Mouse (Mus musculus) lung, embryonic 14.5 days (tissue): ENCODE measurements around the gene Unc93a. TPM values are rescaled to one million over a fixed set of nuclear protein-coding genes. Genes with fewer than 3 reads are reported as not detected.
"Not testable (repeated sequence)": the region's sequence is repeated elsewhere in the genome, so short reads cannot be mapped to it uniquely, and the experiment has no call there.

Source experiments
- ATAC-seq: fragments of 200-750 bp; cut with Nextera tagmentation; 2 replicates; pipeline ENCODE4 v1.8.0; 2017; ENCODE audit warnings: mild to moderate bottlenecking, moderate TSS enrichment, moderate library complexity; ENCODE audit not compliant: insufficient read depth
- DNase-seq: peaks from one replicate; pipeline ENCODE4 v3.0.0-alpha.2; 2015
- H3K27ac ChIP-seq: fragments of 300-500 bp; sonication (generic); 2 replicates; pipeline ENCODE4 v1.5.1; 2014; ENCODE audit warnings: low read depth, mild to moderate bottlenecking, moderate library complexity
- H3K27me3 ChIP-seq: fragments of 300-500 bp; sonication (generic); 2 replicates; pipeline ENCODE4 v1.6.1; 2014; ENCODE audit warnings: low read length, control low read depth; ENCODE audit not compliant: insufficient read depth
- H3K36me3 ChIP-seq: fragments of 300-500 bp; sonication (generic); 2 replicates; pipeline ENCODE4 v1.6.1; 2014; ENCODE audit warnings: control low read depth; ENCODE audit not compliant: insufficient read depth
- H3K4me1 ChIP-seq: fragments of 300-500 bp; sonication (generic); 2 replicates; pipeline ENCODE4 v1.6.1; 2014; ENCODE audit warnings: antibody characterized with exemption, control low read depth; ENCODE audit not compliant: insufficient read depth
- H3K4me2 ChIP-seq: fragments of 300-500 bp; sonication (generic); 2 replicates; pipeline ENCODE4 v1.6.1; 2014; ENCODE audit warnings: mild to moderate bottlenecking
- H3K4me3 ChIP-seq: fragments of 300-500 bp; sonication (generic); 2 replicates; pipeline ENCODE4 v1.5.1; 2014; ENCODE audit warnings: low read depth, low read length
- H3K9ac ChIP-seq: fragments of 300-500 bp; sonication (generic); 2 replicates; pipeline ENCODE4 v1.6.1; 2014
- H3K9me3 ChIP-seq: fragments of 300-500 bp; sonication (generic); 2 replicates; pipeline ENCODE4 v1.6.1; 2016; ENCODE audit warnings: low read depth, low read length, control low read depth
- WGBS: fragments of 180-500 bp; shearing (Covaris S2); extraction: QIAGEN DNeasy Blood & Tissue Kit; methylation state at CpG from one replicate; pipeline ENCODE4 v1.1.7; 2014; 5-methylcytosine and 5-hydroxymethylcytosine counted together
- polyA plus RNA-seq: library from polyadenylated mRNA; unstranded; fragments of >200 nt; fragmentation: Nextera tagmentation; extraction: Ambion mirVana; gene quantifications from 2 replicates; pipeline ENCODE4 v1.2.1, GENCODE M21; 2014

Gene Unc93a
- polyA plus RNA-seq, 1 experiment from 2014 or later: not detected

- H3K36me3 ChIP-seq, ATAC-seq, H3K27me3 ChIP-seq, H3K4me2 ChIP-seq, H3K27ac ChIP-seq, H3K4me3 ChIP-seq, H3K4me1 ChIP-seq, DNase-seq, H3K9ac ChIP-seq, H3K9me3 ChIP-seq: not testable (repeated sequence)
- 67% methylated on average over 3 of the region's 5 CpGs for WGBS
These were observed 62.4 kb downstream of the Unc93a start for GRCm38 (mm10) chr17:13069227-13069626.

GRCm38 (mm10) chr17:13067864-13068385, 63.7 kb downstream of the Unc93a start:
- H3K27ac ChIP-seq, H3K4me1 ChIP-seq, H3K36me3 ChIP-seq, H3K9ac ChIP-seq, ATAC-seq, H3K9me3 ChIP-seq, DNase-seq, H3K4me2 ChIP-seq, H3K4me3 ChIP-seq, H3K27me3 ChIP-seq: not testable (repeated sequence)
- 86% methylated on average over 1 of the region's 4 CpGs for WGBS

- not testable (repeated sequence) for H3K4me3 ChIP-seq, DNase-seq, H3K27me3 ChIP-seq, ATAC-seq, H3K27ac ChIP-seq, H3K9me3 ChIP-seq, H3K9ac ChIP-seq, H3K36me3 ChIP-seq, H3K4me2 ChIP-seq, H3K4me1 ChIP-seq
- WGBS: 59% methylated on average over 4 of the region's 7 CpGs
These were observed 68.7 kb downstream of the Unc93a start for GRCm38 (mm10) chr17:13062882-13063281.

- not testable (repeated sequence) for DNase-seq, H3K4me1 ChIP-seq, H3K36me3 ChIP-seq, H3K4me3 ChIP-seq, ATAC-seq, H3K9me3 ChIP-seq, H3K4me2 ChIP-seq, H3K27me3 ChIP-seq, H3K27ac ChIP-seq, H3K9ac ChIP-seq
- WGBS: 90% methylated on average over 4 of the region's 4 CpGs
These were observed 70.8 kb downstream of the Unc93a start, which contains the start of gene Tcp10b for GRCm38 (mm10) chr17:13060804-13061203. Tcp10b (plus strand) TSS chr17:13061104.

Other genes with a start within 250 kb of the Unc93a start
- 1.4 and 2.0 TPM in 2 replicates for gene Pnldc1, start 221.6 kb downstream of the Unc93a start, polyA plus RNA-seq
- gene Tcp1, start 216.1 kb downstream of the Unc93a start, polyA plus RNA-seq: 469 and 508 TPM in 2 replicates
- 150 and 151 TPM in 2 replicates for gene Mrpl18, start 215.5 kb downstream of the Unc93a start, polyA plus RNA-seq
- 0.67 and 0.69 TPM in 2 replicates for gene Acat3, start 191.2 kb downstream of the Unc93a start, polyA plus RNA-seq
- gene Acat2, start 171.1 kb downstream of the Unc93a start, polyA plus RNA-seq: 93.7 and 98.2 TPM in 2 replicates
- 136 TPM in 2 replicates for gene Wtap, start 137.6 kb downstream of the Unc93a start, polyA plus RNA-seq
- 100 and 106 TPM in 2 replicates for gene Sod2, start 125.0 kb downstream of the Unc93a start, polyA plus RNA-seq
- gene Gpr31b, start 79.5 kb downstream of the Unc93a start, polyA plus RNA-seq: not detected in 2 replicates
- gene Tcp10b, start 70.7 kb downstream of the Unc93a start, polyA plus RNA-seq: not detected in 2 replicates
- not detected in 2 replicates for gene Smok2a, start 89.4 kb upstream of the Unc93a start, polyA plus RNA-seq
- gene Smok2b, start 98.4 kb upstream of the Unc93a start, polyA plus RNA-seq: not detected in 2 replicates
- gene Tcp10c, start 222.8 kb upstream of the Unc93a start, polyA plus RNA-seq: not detected in 2 replicates